Mouse (Mus musculus) intestine, postnatal 0 days (tissue): ENCODE results near the gene Mfsd13b. TPM values are rescaled to one million over a fixed set of nuclear protein-coding genes. Genes with fewer than 3 reads are reported as not detected.

Source experiments
- ATAC-seq: fragments of 200-750 bp; cut with Nextera tagmentation; 2 replicates; pipeline ENCODE4 v1.8.0; 2017; ENCODE audit warnings: mild to moderate bottlenecking, moderate TSS enrichment, moderate library complexity
- H3K27ac ChIP-seq: fragments of 300-500 bp; sonication (generic); 2 replicates; pipeline ENCODE4 v1.5.1; 2014; ENCODE audit warnings: mild to moderate bottlenecking, low read depth, low read length, moderate library complexity
- H3K27me3 ChIP-seq: fragments of 300-500 bp; sonication (generic); replicated peaks from 2 replicates; pipeline ENCODE4 v1.6.1; 2014; ENCODE audit warnings: low read length, mixed read lengths; ENCODE audit not compliant: control insufficient read depth, insufficient read depth
- H3K36me3 ChIP-seq: fragments of 300-500 bp; sonication (generic); 2 replicates; pipeline ENCODE4 v1.6.1; 2014; ENCODE audit warnings: mild to moderate bottlenecking, moderate library complexity; ENCODE audit not compliant: control insufficient read depth, insufficient read depth
- H3K4me1 ChIP-seq: fragments of 300-500 bp; sonication (generic); replicated peaks from 2 replicates; pipeline ENCODE4 v1.6.1; 2014; ENCODE audit warnings: antibody characterized with exemption, low read length, mixed read lengths; ENCODE audit not compliant: control insufficient read depth, insufficient read depth
- H3K4me2 ChIP-seq: fragments of 300-500 bp; sonication (generic); replicated peaks from 2 replicates; pipeline ENCODE4 v1.6.1; 2014; ENCODE audit warnings: low read depth, mild to moderate bottlenecking, moderate library complexity
- H3K4me3 ChIP-seq: fragments of 300-500 bp; sonication (generic); 2 replicates; pipeline ENCODE4 v1.5.1; 2014; ENCODE audit warnings: low read depth, low read length
- H3K9ac ChIP-seq: fragments of 300-500 bp; sonication (generic); 2 replicates; pipeline ENCODE4 v1.6.1; 2014; ENCODE audit warnings: mild to moderate bottlenecking, low read depth, low read length
- H3K9me3 ChIP-seq: fragments of 300-500 bp; sonication (generic); 2 replicates; pipeline ENCODE4 v1.6.1; 2016; ENCODE audit warnings: mixed run types; ENCODE audit not compliant: control insufficient read depth
- CTCF ChIP-seq: sonication (generic); IDR thresholded peaks from 2 replicates; pipeline ENCODE4 v1.5.1; 2016; ENCODE audit warnings: low read depth, mild to moderate bottlenecking, control low read depth, antibody characterized with exemption, moderate library complexity
- WGBS: fragments of 180-500 bp; shearing (Covaris S2); extraction: QIAGEN DNeasy Blood & Tissue Kit; methylation state at CpG from one replicate; pipeline ENCODE4 v1.1.7; 2014; 5-methylcytosine and 5-hydroxymethylcytosine counted together
- polyA plus RNA-seq: library from polyadenylated mRNA; unstranded; fragments of >200 nt; fragmentation: Nextera tagmentation; extraction: Ambion mirVana; gene quantifications from 2 replicates; pipeline ENCODE4 v1.2.1, GENCODE M21; 2015

Mfsd13b gene
- polyA plus RNA-seq, 1 experiment from 2014 or later = 1.4 TPM

- Histone ChIP-seq H3K4me1 (peaks cover 9% of the 10 kb centered on the region), H3K36me3 (no peaks in the 10 kb centered on the region; the same call in 1 of the 2 replicates), H3K9ac (no peak overlapping the region; the same call in 1 of the 2 replicates), H3K9me3 (no peaks in the 10 kb centered on the region), H3K4me3 (no peak overlapping the region), H3K4me2 (no peak overlapping the region), H3K27ac (no peak overlapping the region), H3K27me3 (no peaks in the 10 kb centered on the region)
- no peak for TF ChIP-seq CTCF
- ATAC-seq = no peak
- WGBS = 53% methylated on average over 1 of the region's 1 CpGs
Observed at GRCm38 (mm10) chr7:121044251-121044650, 61.9 kb downstream of the Mfsd13b start.

GRCm38 (mm10) chr7:121045671-121046453, 63.6 kb downstream of the Mfsd13b start:
- WGBS = 33% methylated on average over 6 of the region's 6 CpGs
- Histone ChIP-seq H3K27ac (no peak overlapping the region), H3K27me3 (no peaks in the 10 kb centered on the region), H3K4me3 (no peak overlapping the region), H3K36me3 (no peaks in the 10 kb centered on the region; the same call in none of the 2 replicates), H3K4me2 (no peak overlapping the region), H3K9ac (no peak overlapping the region), H3K9me3 (no peaks in the 10 kb centered on the region), H3K4me1 (peaks cover 9% of the 10 kb centered on the region)
- peak; percentile 93 for ATAC-seq
- no peak for TF ChIP-seq CTCF

GRCm38 (mm10) chr7:121047624-121048023, 65.3 kb downstream of the Mfsd13b start:
- Histone ChIP-seq H3K4me3 (no peak overlapping the region), H3K9ac (no peak overlapping the region), H3K9me3 (no peaks in the 10 kb centered on the region), H3K27ac (no peak overlapping the region), H3K27me3 (no peaks in the 10 kb centered on the region), H3K4me1 (peaks cover 9% of the 10 kb centered on the region), H3K36me3 (peaks cover 7% of the 10 kb centered on the region), H3K4me2 (no peak overlapping the region)
- peak; percentile 7; the same call in 1 of the 2 replicates for TF ChIP-seq CTCF
- 85% methylated on average over 2 of the region's 2 CpGs for WGBS
- no peak for ATAC-seq

GRCm38 (mm10) chr7:121053071-121053470, 70.8 kb downstream of the Mfsd13b start:
- Histone ChIP-seq H3K27me3 (no peaks in the 10 kb centered on the region), H3K9ac (no peak overlapping the region), H3K4me3 (no peak overlapping the region), H3K27ac (no peak overlapping the region), H3K4me2 (no peak overlapping the region), H3K9me3 (no peaks in the 10 kb centered on the region), H3K4me1 (no peaks in the 10 kb centered on the region), H3K36me3 (peaks cover 33% of the 10 kb centered on the region)
- no peak for TF ChIP-seq CTCF
- WGBS = 88% methylated on average over 4 of the region's 4 CpGs
- no peak for ATAC-seq

- ATAC-seq = no peak
- Histone ChIP-seq H3K9ac (no peak overlapping the region), H3K4me3 (no peak overlapping the region)
Observed at GRCm38 (mm10) chr7:121059477-121060218, 77.3 kb downstream of the Mfsd13b start.

GRCm38 (mm10) chr7:121064309-121064708, 82.0 kb downstream of the Mfsd13b start:
- no peak overlapping the region for H3K27ac ChIP-seq
- no peak overlapping the region for H3K4me3 ChIP-seq
- H3K27me3 ChIP-seq = no peaks in the 10 kb centered on the region
- H3K9me3 ChIP-seq = no peaks in the 10 kb centered on the region
- H3K4me2 ChIP-seq = no peak overlapping the region
- peak; percentile 78 for TF ChIP-seq CTCF
- WGBS = 42% methylated on average over 4 of the region's 4 CpGs
- no peaks in the 10 kb centered on the region for H3K4me1 ChIP-seq
- peak; percentile 31; the same call in 1 of the 2 replicates for ATAC-seq
- peaks cover 13% of the 10 kb centered on the region for H3K36me3 ChIP-seq
- no peak overlapping the region for H3K9ac ChIP-seq

More at GRCm38 (mm10) chr7:121059477-121060218, 77.3 kb downstream of the Mfsd13b start:
- Histone ChIP-seq H3K4me1 (no peaks in the 10 kb centered on the region), H3K4me2 (no peak overlapping the region), H3K36me3 (peaks cover 31% of the 10 kb centered on the region), H3K27ac (no peak overlapping the region), H3K27me3 (no peaks in the 10 kb centered on the region), H3K9me3 (no peaks in the 10 kb centered on the region)
- 46% methylated on average over 6 of the region's 6 CpGs for WGBS
- no peak for TF ChIP-seq CTCF

Other genes with a start within 250 kb of the Mfsd13b start
- 0.25 and 0.33 TPM in 2 replicates for gene Vwa3a, start 243.2 kb upstream of the Mfsd13b start, polyA plus RNA-seq
- not detected in 2 replicates for gene Gm5737, start 170.1 kb upstream of the Mfsd13b start, polyA plus RNA-seq
- gene Eef2k, start 139.7 kb upstream of the Mfsd13b start, polyA plus RNA-seq = 14.1 and 14.2 TPM in 2 replicates
- 18.3 and 19.6 TPM in 2 replicates for gene Polr3e, start 64.8 kb upstream of the Mfsd13b start, polyA plus RNA-seq
- gene Cdr2, start 197 bp upstream of the Mfsd13b start, polyA plus RNA-seq = 119 and 124 TPM in 2 replicates
- gene Mettl9, start 51.9 kb downstream of the Mfsd13b start, polyA plus RNA-seq = 85.4 and 89.4 TPM in 2 replicates
- 1.3 and 1.8 TPM in 2 replicates for gene Igsf6, start 92.1 kb downstream of the Mfsd13b start, polyA plus RNA-seq
- gene Otoa, start 99.1 kb downstream of the Mfsd13b start, polyA plus RNA-seq = 0.10 and 0.17 TPM in 2 replicates